Mouse (Mus musculus) hematopoietic stem cell, adult 5-6 weeks (primary cell): ENCODE results near the gene Btn2a2. TPM values are rescaled to one million over a fixed set of nuclear protein-coding genes. Genes with fewer than 3 reads are reported as not detected.

ENCODE experiments used
- ATAC-seq, 2 experiments: fragments of 125-278 bp in 1 of 2; replicated peaks in 1 of 2; 2 replicates each; pipeline ENCODE4 v1.8.0; 2016 to 2017; ENCODE audit warnings: inconsistent platforms in 2 of 2, mild to moderate bottlenecking in 2 of 2, moderate number of reproducible peaks in 2 of 2, low read depth in 1 of 2, moderate TSS enrichment in 1 of 2; ENCODE audit not compliant: low FRiP score in 2 of 2, poor library complexity in 2 of 2, severe bottlenecking in 2 of 2, insufficient read depth in 1 of 2, low TSS enrichment in 1 of 2
- total RNA-seq: library from RNA; stranded (forward); fragments of 172-1452, 232-1000 nt; gene quantifications from 2 replicates; pipeline ENCODE4 v1.2.3, GENCODE M21; 2017

Btn2a2 gene
- not detected in 2 replicates for total RNA-seq

DNA sequence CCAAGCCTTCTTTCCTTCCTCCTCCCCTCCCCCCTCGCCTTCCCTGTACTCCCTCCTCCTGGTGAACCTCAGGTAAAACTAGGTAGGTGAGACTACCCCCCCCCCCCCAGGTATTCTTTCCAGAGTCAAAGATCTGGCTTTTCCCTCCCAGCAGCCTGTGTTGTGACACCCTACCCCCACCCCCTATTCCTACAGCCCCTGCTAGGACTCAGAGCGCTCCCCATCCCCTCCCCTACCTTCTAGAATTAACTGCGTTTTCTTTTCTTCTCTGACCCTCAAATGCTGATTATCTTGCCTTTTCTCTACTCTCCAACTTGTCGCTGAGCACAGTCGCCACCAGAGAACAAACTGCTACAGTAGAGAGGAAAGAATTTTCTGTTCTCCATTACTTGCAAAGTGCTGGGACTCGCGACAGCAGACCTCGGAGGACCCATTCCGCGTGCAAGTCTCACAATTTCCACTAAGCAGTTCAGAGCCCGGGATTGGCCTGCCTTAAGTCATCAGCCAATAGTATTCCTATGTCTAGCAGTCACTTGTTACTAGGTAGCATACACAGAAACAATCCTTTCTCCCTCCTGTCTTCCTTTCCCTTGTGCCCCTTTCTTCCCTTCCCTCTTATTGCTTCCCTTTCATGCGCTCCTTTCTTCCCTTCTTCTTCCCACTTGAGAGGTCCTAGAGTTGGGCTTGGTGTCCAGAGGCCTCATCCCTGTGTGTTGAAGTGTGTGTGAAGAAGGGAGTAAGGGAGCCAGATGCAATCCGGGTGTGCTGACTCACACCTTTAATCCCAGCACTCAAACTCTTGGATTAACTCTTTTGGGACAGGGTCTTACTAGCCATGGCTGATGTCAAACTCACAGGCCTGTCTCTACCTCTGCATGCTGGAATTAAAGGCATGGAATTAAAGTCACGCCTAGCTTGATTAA lies at the start of gene Btn2a2:
TSS of gene Btn2a2 (minus strand) at position 458 of the 923 bp plus-strand sequence.
- ATAC-seq = peak; percentile 99 to 100

DNA sequence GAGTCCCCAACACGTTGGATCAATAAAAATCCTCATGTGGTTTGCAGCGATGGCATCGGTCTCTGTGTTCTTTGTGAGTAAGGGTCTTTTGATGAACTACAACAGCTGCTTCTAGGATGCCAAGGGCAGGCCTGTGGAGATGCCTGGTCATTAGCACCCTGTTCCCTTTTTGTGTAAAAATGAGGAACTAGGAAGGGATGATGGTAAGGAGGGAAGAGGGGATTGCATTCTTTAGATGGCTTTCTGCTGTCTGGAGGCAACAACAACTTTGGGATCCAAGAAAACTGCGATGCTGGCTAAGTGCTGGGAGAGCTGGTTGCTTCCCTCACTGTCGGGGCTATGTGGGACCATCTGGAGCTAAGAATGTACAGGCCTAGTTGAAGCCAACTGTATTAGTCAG lies 49.6 kb upstream of the Btn2a2 start:
- no peak for ATAC-seq

GRCm38 (mm10) chr13:23537006-23537710 lies 48.5 kb upstream of the Btn2a2 start:
- ATAC-seq = no peak

DNA sequence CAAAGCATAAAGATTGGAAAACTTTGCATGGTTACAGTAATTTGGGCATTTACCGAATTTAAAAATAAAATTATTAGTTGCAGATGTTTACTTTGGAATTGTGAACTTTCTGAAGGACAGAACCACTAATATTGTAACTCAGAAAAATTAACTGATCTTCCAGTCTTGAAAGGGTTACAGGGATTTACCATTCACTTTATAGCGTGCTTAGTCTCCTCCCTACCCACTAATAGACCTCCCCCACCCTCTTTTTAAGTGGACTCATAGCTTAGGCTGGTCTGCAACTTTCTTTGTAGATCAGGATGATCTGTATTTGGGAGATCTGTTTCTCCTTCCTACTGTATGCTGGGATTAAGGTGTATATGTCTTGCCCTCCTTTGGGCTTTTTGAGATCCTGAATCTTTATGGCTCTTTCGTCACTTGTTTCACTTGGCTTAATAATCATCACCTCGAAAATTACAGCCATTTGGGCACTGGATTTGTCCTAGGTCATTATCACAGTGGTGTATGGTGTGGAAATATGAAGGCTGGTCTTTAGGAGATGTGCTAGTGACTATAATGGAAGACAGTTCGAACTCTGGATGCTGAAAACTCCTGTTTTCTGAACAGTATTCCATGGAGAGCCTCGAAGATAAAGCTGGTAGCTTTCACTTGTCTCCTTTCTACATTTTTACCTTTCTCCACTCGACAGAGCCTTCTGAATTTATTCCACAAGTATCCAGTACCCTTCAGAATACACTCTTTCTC lies 47.6 kb upstream of the Btn2a2 start:
- no peak for ATAC-seq

DNA sequence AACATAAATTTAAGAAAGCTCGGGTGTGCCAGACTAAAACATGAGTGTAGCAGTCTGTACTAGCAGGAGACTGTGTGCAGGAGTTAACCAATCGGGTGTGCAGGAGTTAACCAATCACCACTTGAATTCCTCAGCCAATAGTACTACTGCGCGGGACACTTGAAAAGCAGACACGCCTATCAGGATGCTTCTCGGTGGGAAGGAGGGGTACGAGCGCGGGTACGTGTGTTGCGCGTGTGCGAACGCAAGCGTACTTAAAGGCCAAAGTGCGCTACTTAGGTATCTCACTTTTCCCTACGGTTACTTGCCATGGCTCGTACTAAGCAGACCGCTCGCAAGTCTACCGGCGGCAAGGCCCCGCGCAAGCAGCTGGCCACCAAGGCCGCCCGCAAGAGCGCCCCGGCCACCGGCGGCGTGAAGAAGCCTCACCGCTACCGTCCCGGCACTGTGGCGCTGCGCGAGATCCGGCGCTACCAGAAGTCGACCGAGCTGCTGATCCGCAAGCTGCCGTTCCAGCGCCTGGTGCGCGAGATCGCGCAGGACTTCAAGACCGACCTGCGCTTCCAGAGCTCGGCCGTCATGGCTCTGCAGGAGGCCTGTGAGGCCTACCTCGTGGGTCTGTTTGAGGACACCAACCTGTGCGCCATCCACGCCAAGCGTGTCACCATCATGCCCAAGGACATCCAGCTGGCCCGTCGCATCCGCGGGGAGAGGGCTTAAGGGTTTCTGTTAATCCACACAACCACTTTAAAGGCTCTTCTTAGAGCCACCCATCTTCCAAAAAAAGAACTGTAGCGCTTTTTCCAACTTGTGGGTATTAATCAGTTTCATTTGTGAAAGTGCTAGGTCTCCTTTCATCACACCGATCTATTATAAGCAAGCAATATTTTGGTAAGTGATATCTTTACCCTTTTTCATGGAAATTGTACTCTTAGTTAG lies 46.7 kb upstream of the Btn2a2 start, which contains the start of gene Hist1h3g:
TSS of gene Hist1h3g (plus strand) at position 286 of the 939 bp plus-strand sequence.
- ATAC-seq = peak; percentile 71 to 74

GRCm38 (mm10) chr13:23534368-23535131 lies 45.9 kb upstream of the Btn2a2 start:
- no peak for ATAC-seq

DNA sequence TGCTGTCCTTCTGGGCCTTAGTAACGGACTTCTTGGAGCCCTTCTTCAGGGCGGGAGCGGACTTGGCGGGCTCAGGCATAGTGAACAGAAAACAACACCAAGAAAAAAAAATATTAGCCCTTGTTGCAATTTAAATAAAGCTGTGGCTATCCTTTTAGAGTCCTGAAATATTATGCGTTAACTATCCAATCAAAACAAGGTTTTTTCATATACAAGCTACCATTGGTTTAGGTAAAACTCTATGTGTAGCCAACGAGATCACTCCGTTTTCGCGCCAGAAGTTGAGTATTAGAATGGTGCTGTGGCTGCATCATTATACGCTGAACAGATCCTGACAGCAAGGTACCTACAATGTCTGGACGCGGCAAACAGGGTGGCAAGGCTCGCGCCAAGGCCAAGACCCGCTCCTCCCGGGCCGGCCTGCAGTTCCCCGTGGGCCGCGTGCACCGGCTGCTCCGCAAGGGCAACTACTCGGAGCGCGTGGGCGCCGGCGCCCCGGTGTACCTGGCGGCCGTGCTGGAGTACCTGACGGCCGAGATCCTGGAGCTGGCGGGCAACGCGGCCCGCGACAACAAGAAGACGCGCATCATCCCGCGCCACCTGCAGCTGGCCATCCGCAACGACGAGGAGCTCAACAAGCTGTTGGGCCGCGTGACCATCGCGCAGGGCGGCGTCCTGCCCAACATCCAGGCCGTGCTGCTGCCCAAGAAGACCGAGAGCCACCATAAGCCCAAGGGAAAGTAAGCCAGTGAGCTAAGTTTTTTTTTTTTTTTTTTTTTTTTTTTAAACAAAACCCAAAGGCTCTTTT lies 45.1 kb upstream of the Btn2a2 start, which contains the start of gene Hist1h2af:
TSS of gene Hist1h2af (plus strand) at position 347 of the 808 bp plus-strand sequence.
- peak; percentile 38 to 39 for ATAC-seq

DNA sequence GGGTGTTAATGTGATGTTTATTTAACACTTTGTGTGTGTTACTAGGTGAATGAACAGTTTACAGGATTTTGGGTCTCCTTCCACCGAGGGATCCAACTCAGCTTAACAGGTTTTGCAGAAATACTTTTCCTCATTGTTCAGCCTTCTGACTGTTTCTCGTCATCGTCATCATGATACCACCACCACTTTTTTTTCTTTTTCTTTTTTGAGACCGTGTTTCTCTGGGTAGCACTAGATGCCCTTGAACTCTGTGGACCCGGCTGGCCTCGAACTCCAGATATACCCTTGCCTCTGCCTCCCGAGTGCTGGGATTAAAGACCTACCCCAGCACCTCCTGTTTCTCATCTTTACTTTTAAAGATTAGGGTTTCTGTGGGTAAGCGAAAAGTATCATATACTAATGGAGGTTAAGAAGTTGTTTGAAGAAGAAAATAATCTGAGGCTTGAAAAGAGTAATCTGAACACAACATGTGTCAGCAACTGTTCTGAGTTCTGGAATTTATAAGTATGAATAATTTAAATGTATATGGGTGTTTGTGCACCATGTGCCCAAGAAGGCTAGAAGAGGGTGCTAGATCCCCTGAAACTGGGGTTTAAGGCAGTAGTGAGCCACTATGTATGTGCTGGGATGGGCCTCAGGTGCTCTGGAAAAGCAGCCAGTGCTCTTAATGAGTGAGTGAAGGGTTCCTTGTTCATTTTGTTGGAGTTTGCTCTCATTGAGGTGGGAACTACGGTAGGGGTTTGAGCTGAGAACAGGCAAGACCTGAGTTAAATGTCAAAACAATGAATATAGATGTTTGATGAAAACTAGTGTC lies 43.8 kb upstream of the Btn2a2 start:
- ATAC-seq = no peak

DNA sequence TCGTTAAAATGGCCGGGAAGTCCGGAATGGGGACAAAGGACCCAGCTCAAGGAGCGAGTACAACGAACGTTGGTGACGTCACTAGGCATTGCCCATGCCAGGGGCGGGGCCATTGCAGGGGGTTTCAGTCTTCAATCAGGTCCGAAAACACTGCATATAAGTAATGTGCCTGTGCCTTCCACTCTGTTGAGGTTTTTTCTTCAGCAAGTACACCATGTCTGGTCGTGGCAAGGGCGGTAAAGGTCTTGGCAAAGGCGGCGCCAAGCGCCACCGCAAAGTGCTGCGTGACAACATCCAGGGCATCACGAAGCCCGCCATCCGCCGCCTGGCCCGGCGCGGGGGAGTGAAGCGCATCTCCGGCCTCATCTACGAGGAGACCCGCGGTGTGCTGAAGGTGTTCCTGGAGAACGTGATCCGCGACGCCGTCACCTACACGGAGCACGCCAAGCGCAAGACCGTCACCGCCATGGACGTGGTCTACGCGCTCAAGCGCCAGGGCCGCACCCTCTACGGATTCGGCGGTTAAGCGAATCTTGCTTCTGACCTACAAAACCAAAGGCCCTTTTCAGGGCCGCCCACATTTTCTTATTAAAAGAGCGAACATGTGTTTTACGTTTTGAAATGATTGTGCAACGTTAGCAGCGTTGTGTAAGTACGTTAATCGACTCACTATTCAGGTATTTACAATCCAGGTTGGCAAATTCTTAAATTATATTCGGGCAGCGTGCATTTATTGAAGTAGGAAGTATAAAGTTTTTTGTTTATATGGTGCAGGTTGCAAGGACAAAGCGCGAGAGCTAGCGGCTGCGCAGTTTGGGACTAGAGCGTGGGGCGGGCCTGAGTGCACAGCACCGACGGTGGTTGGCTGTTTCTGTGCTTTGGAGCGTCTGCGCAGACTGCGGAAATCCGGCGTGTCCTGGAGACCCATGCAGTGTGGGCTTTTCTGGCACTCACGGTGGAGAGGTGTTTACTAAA lies 42.5 kb upstream of the Btn2a2 start, which contains the start of gene Hist1h4h:
TSS of gene Hist1h4h (plus strand) at position 150 of the 975 bp plus-strand sequence.
- ATAC-seq = peak; percentile 73 to 77

DNA sequence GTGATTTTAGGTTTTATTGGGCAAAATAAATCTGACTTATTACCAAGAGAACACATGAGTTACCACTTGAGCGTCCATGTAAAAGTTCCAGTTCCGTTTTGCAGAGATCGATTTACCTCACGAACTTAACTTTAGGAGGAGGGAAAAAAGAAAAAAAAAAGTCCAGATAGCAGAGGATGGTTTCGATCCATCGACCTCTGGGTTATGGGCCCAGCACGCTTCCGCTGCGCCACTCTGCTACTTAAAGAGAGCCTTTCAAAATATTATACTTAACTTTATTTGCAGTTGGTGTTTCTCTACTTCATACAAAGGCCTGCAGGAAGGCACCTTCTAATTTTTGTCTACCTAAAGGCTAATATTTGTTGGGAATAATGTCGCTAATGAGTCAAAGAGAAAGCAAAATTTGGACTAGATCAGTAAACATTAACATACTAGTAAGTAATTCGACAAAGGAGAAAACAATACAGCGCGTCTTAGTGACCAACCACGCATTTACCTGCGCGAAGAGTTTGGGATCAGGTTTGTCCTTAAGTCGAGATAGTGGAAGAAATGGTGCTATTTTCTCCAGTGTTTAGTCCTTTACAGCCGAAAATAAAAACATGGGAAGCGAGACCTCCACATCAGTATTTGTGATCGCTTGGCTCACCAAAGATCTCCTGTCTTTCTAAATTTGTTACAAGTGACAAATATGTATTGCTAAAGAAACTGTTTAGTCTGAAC lies 41.7 kb upstream of the Btn2a2 start:
- no peak for ATAC-seq

DNA sequence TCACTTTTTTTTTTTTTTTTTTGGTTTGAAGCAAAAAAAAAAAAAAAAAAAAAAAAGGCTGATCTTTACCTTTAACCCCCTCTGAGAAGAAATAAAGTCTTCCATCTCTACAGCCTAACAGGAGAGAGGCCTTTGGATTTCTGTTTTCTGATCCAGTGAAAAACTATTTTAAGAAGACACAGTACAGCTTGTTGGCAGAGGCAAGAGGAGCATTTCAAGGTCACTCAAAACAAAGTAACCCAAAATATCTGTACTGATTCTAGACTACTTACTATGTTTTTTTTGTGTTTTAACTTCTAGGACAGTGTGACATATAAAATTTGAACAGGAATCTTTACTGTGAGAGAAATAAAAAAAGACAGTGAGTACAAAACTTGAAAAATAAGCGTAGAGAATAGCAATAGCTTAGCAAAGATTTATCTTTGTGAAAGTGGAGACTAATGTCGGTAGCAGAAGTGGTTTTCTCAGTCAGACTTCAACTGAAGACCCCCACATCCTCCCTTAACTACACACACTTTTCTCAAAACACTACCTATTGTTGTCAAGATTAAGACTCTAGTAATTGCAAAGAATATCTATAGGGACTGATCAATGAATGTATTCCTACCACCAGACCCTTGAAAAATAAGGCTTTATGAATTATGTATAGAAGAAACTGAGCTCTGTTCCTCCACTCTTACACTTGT lies 41.0 kb upstream of the Btn2a2 start:
- ATAC-seq = no peak

GRCm38 (mm10) chr13:23529005-23529404 lies 40.3 kb upstream of the Btn2a2 start:
- no peak for ATAC-seq
